Mouse (Mus musculus) midbrain, embryonic 13.5 days (tissue): ENCODE data around the gene Fgf22. TPM values are rescaled to one million over a fixed set of nuclear protein-coding genes. Genes with fewer than 3 reads are reported as not detected.

Source experiments
- ATAC-seq: fragments of 200-750 bp; cut with Nextera tagmentation; 2 replicates; pipeline ENCODE4 v1.8.0; 2017; ENCODE audit warnings: mild to moderate bottlenecking, moderate TSS enrichment, moderate library complexity
- H3K27ac ChIP-seq: fragments of 300-500 bp; sonication (generic); 2 replicates; pipeline ENCODE4 v1.5.1; 2015; ENCODE audit warnings: inconsistent platforms, mild to moderate bottlenecking, moderate library complexity
- H3K27me3 ChIP-seq: fragments of 300-500 bp; sonication (generic); 2 replicates; pipeline ENCODE4 v1.6.1; 2015; ENCODE audit warnings: mild to moderate bottlenecking, inconsistent platforms
- H3K36me3 ChIP-seq: fragments of 300-500 bp; sonication (generic); 2 replicates; pipeline ENCODE4 v1.6.1; 2015; ENCODE audit warnings: mild to moderate bottlenecking, inconsistent platforms
- H3K4me1 ChIP-seq: fragments of 300-500 bp; sonication (generic); replicated peaks from 2 replicates; pipeline ENCODE4 v1.6.1; 2015; ENCODE audit warnings: inconsistent platforms
- H3K4me2 ChIP-seq: fragments of 300-500 bp; sonication (generic); replicated peaks from 2 replicates; pipeline ENCODE4 v1.6.1; 2015; ENCODE audit warnings: moderate library complexity, mild to moderate bottlenecking, inconsistent platforms
- H3K4me3 ChIP-seq: fragments of 300-500 bp; sonication (generic); replicated peaks from 2 replicates; pipeline ENCODE4 v1.5.1; 2015; ENCODE audit warnings: mild to moderate bottlenecking, inconsistent platforms
- H3K9ac ChIP-seq: fragments of 300-500 bp; sonication (generic); replicated peaks from 2 replicates; pipeline ENCODE4 v1.6.1; 2015; ENCODE audit warnings: mild to moderate bottlenecking, inconsistent platforms
- H3K9me3 ChIP-seq: fragments of 300-500 bp; sonication (generic); 2 replicates; pipeline ENCODE4 v1.6.1; 2016; ENCODE audit warnings: mild to moderate bottlenecking, inconsistent platforms
- WGBS: fragments of 180-500 bp; shearing (Covaris S2); methylation state at CpG from one replicate; pipeline ENCODE4 v1.1.7; 2015; 5-methylcytosine and 5-hydroxymethylcytosine counted together
- polyA plus RNA-seq: library from polyadenylated mRNA; unstranded; fragments of >200 nt; fragmentation: Nextera tagmentation; extraction: Ambion mirVana; gene quantifications from 2 replicates; pipeline ENCODE4 v1.2.1, GENCODE M21; 2015

Gene Fgf22
- polyA plus RNA-seq, 1 experiment from 2014 or later: 1.3 TPM

- H3K9me3 ChIP-seq: 0 out of 2 replicates have a peak, but pooled peaks cover 2% of the 10 kb centered on the region
- H3K36me3 ChIP-seq: no peaks in the 10 kb centered on the region
- no peak overlapping the region for H3K27ac ChIP-seq
- WGBS: 67% methylated on average over 4 of the region's 4 CpGs
- no peak for ATAC-seq
- no peaks in the 10 kb centered on the region for H3K27me3 ChIP-seq
- peaks cover 34% of the 10 kb centered on the region for H3K4me1 ChIP-seq
- no peak overlapping the region for H3K4me3 ChIP-seq
- H3K4me2 ChIP-seq: no peak overlapping the region
- H3K9ac ChIP-seq: no peak overlapping the region
Observed at GRCm38 (mm10) chr10:79769329-79769728, 14.5 kb downstream of the Fgf22 start.

- Histone ChIP-seq H3K27me3 (peaks cover 15% of the 10 kb centered on the region), H3K9me3 (0 out of 2 replicates have a peak, but pooled peaks cover 4% of the 10 kb centered on the region), H3K4me1 (peaks cover 20% of the 10 kb centered on the region), H3K4me3 (no peak overlapping the region), H3K9ac (no peak overlapping the region), H3K36me3 (no peaks in the 10 kb centered on the region), H3K4me2 (no peak overlapping the region), H3K27ac (no peak overlapping the region)
- 91% methylated on average over 3 of the region's 3 CpGs for WGBS
- no peak for ATAC-seq
Observed at GRCm38 (mm10) chr10:79772320-79772719, 17.4 kb downstream of the Fgf22 start.

GRCm38 (mm10) chr10:79773208-79773607 is 18.3 kb downstream of the Fgf22 start:
- 0 out of 2 replicates have a peak, but pooled peaks cover 4% of the 10 kb centered on the region for H3K9me3 ChIP-seq

GRCm38 (mm10) chr10:79774486-79775279 is 19.8 kb downstream of the Fgf22 start:
- H3K36me3 ChIP-seq: no peaks in the 10 kb centered on the region
- ATAC-seq: no peak
- H3K4me2 ChIP-seq: no peak overlapping the region
- H3K9me3 ChIP-seq: 0 out of 2 replicates have a peak, but pooled peaks cover 4% of the 10 kb centered on the region
- H3K27ac ChIP-seq: no peak overlapping the region
- H3K9ac ChIP-seq: no peak overlapping the region
- 69% methylated on average over 5 of the region's 5 CpGs for WGBS
- no peak overlapping the region for H3K4me3 ChIP-seq
- peaks cover 22% of the 10 kb centered on the region for H3K4me1 ChIP-seq
- H3K27me3 ChIP-seq: peaks cover 38% of the 10 kb centered on the region

More at GRCm38 (mm10) chr10:79773208-79773607, 18.3 kb downstream of the Fgf22 start:
- Histone ChIP-seq H3K27ac (no peak overlapping the region), H3K27me3 (peaks cover 24% of the 10 kb centered on the region), H3K36me3 (no peaks in the 10 kb centered on the region), H3K4me3 (no peak overlapping the region), H3K4me2 (no peak overlapping the region), H3K9ac (no peak overlapping the region), H3K4me1 (peaks cover 19% of the 10 kb centered on the region)
- 92% methylated on average over 2 of the region's 2 CpGs for WGBS
- ATAC-seq: no peak

- Histone ChIP-seq H3K9ac (peak within 1 kb of the TSS; percentile 48; the same call in 1 of the 2 replicates), H3K4me1 (peaks cover 38% of the 10 kb centered on the region), H3K36me3 (no peaks in the 10 kb centered on the region), H3K27me3 (peaks cover 54% of the 10 kb centered on the region), H3K9me3 (0 out of 2 replicates have a peak, but pooled peaks cover 4% of the 10 kb centered on the region), H3K4me3 (peak within 1 kb of the TSS; percentile 21), H3K27ac (no peak within 1 kb of the TSS), H3K4me2 (peak within 1 kb of the TSS; percentile 47)
- ATAC-seq: no peak
- 2% methylated on average over 39 of the region's 39 CpGs for WGBS
Observed at GRCm38 (mm10) chr10:79777103-79777531, 22.2 kb downstream of the Fgf22 start, which contains the start of gene Fstl3. TSS of gene Fstl3 (plus strand) at chr10:79777272.

GRCm38 (mm10) chr10:79778006-79778405 is 23.1 kb downstream of the Fgf22 start:
- Histone ChIP-seq H3K27ac (no peak overlapping the region), H3K4me3 (no peak overlapping the region), H3K4me2 (no peak overlapping the region), H3K9ac (no peak overlapping the region), H3K36me3 (no peaks in the 10 kb centered on the region), H3K27me3 (peaks cover 60% of the 10 kb centered on the region), H3K4me1 (peaks cover 38% of the 10 kb centered on the region), H3K9me3 (0 out of 2 replicates have a peak, but pooled peaks cover 2% of the 10 kb centered on the region)
- WGBS: 17% methylated on average over 15 of the region's 15 CpGs
- 0 out of 2 replicates have a peak, but pooled peaks have one; percentile 12 for ATAC-seq

- Histone ChIP-seq H3K4me3 (no peak overlapping the region), H3K27ac (no peak overlapping the region), H3K9ac (0 out of 2 replicates have a peak overlapping the region, but pooled peaks have one; percentile 3), H3K36me3 (no peaks in the 10 kb centered on the region), H3K4me1 (peaks cover 40% of the 10 kb centered on the region), H3K9me3 (0 out of 2 replicates have a peak, but pooled peaks cover 2% of the 10 kb centered on the region), H3K27me3 (peaks cover 62% of the 10 kb centered on the region), H3K4me2 (no peak overlapping the region)
- WGBS: 13% methylated on average over 2 of the region's 2 CpGs
- ATAC-seq: no peak
Observed at GRCm38 (mm10) chr10:79779193-79779592, 24.3 kb downstream of the Fgf22 start.

- no peaks in the 10 kb centered on the region for H3K36me3 ChIP-seq
- H3K9me3 ChIP-seq: 0 out of 2 replicates have a peak, but pooled peaks cover under 1% of the 10 kb centered on the region
- H3K27me3 ChIP-seq: peaks cover 70% of the 10 kb centered on the region
- H3K27ac ChIP-seq: no peak overlapping the region
- peak overlapping the region; percentile 66 for H3K4me2 ChIP-seq
- ATAC-seq: peak; percentile 87
- peak overlapping the region; percentile 38 for H3K4me3 ChIP-seq
- no peak overlapping the region for H3K9ac ChIP-seq
- 2% methylated on average over 55 of the region's 55 CpGs for WGBS
- H3K4me1 ChIP-seq: peaks cover 44% of the 10 kb centered on the region
Observed at GRCm38 (mm10) chr10:79779784-79780663, 25.1 kb downstream of the Fgf22 start.

- Histone ChIP-seq H3K36me3 (no peaks in the 10 kb centered on the region), H3K9me3 (no peaks in the 10 kb centered on the region), H3K27ac (no peak overlapping the region), H3K4me1 (peaks cover 44% of the 10 kb centered on the region), H3K4me3 (peak overlapping the region; percentile 38), H3K27me3 (peaks cover 73% of the 10 kb centered on the region), H3K9ac (no peak overlapping the region), H3K4me2 (peak overlapping the region; percentile 66)
- ATAC-seq: no peak
- WGBS: 2% methylated on average over 13 of the region's 13 CpGs
Observed at GRCm38 (mm10) chr10:79780664-79781015, 25.8 kb downstream of the Fgf22 start.

GRCm38 (mm10) chr10:79781139-79781538 is 26.3 kb downstream of the Fgf22 start:
- no peak for ATAC-seq
- H3K4me2 ChIP-seq: peak overlapping the region; percentile 66
- H3K9me3 ChIP-seq: no peaks in the 10 kb centered on the region
- H3K4me1 ChIP-seq: peaks cover 44% of the 10 kb centered on the region
- H3K27ac ChIP-seq: no peak overlapping the region
- peaks cover 70% of the 10 kb centered on the region for H3K27me3 ChIP-seq
- peak overlapping the region; percentile 38 for H3K4me3 ChIP-seq
- 31% methylated on average over 21 of the region's 21 CpGs for WGBS
- H3K36me3 ChIP-seq: no peaks in the 10 kb centered on the region
- no peak overlapping the region for H3K9ac ChIP-seq

- H3K27me3 ChIP-seq: peaks cover 62% of the 10 kb centered on the region
- no peak overlapping the region for H3K4me3 ChIP-seq
- no peaks in the 10 kb centered on the region for H3K36me3 ChIP-seq
- H3K4me2 ChIP-seq: no peak overlapping the region
- H3K9me3 ChIP-seq: no peaks in the 10 kb centered on the region
- WGBS: 56% methylated on average over 5 of the region's 5 CpGs
- no peak overlapping the region for H3K9ac ChIP-seq
- ATAC-seq: no peak
- H3K27ac ChIP-seq: no peak overlapping the region
- H3K4me1 ChIP-seq: peaks cover 42% of the 10 kb centered on the region
Observed at GRCm38 (mm10) chr10:79781956-79782355, 27.1 kb downstream of the Fgf22 start.
